Mouse (Mus musculus) stomach, embryonic 15.5 days (tissue): ENCODE results near the gene Pzp. TPM values are rescaled to one million over a fixed set of nuclear protein-coding genes. Genes with fewer than 3 reads are reported as not detected.

Source experiments
- ATAC-seq: fragments of 200-750 bp; cut with Nextera tagmentation; 2 replicates; pipeline ENCODE4 v1.8.0; 2017; ENCODE audit warnings: low read depth, moderate number of reproducible peaks, moderate TSS enrichment; ENCODE audit not compliant: insufficient read depth, low FRiP score
- H3K27ac ChIP-seq: fragments of 300-500 bp; sonication (generic); 2 replicates; pipeline ENCODE4 v1.5.1; 2015; ENCODE audit warnings: mild to moderate bottlenecking, inconsistent platforms
- H3K27me3 ChIP-seq: fragments of 300-500 bp; sonication (generic); replicated peaks from 2 replicates; pipeline ENCODE4 v1.6.1; 2015; ENCODE audit warnings: inconsistent platforms
- H3K36me3 ChIP-seq: fragments of 300-500 bp; sonication (generic); 2 replicates; pipeline ENCODE4 v1.6.1; 2015; ENCODE audit warnings: inconsistent platforms
- H3K4me1 ChIP-seq: fragments of 300-500 bp; sonication (generic); 2 replicates; pipeline ENCODE4 v1.6.1; 2015; ENCODE audit warnings: inconsistent platforms
- H3K4me2 ChIP-seq: fragments of 300-500 bp; sonication (generic); 2 replicates; pipeline ENCODE4 v1.6.1; 2015; ENCODE audit warnings: mild to moderate bottlenecking, inconsistent platforms
- H3K4me3 ChIP-seq: fragments of 300-500 bp; sonication (generic); replicated peaks from 2 replicates; pipeline ENCODE4 v1.5.1; 2015; ENCODE audit warnings: inconsistent platforms
- H3K9ac ChIP-seq: fragments of 300-500 bp; sonication (generic); 2 replicates; pipeline ENCODE4 v1.6.1; 2015; ENCODE audit warnings: inconsistent platforms
- H3K9me3 ChIP-seq: fragments of 300-500 bp; sonication (generic); 2 replicates; pipeline ENCODE4 v1.6.1; 2016; ENCODE audit warnings: inconsistent platforms
- WGBS: fragments of 180-500 bp; shearing (Covaris S2); methylation state at CpG from one replicate; pipeline ENCODE4 v1.1.7; 2015; 5-methylcytosine and 5-hydroxymethylcytosine counted together
- polyA plus RNA-seq: library from polyadenylated mRNA; unstranded; fragments of >200 nt; fragmentation: Nextera tagmentation; extraction: Ambion mirVana; gene quantifications from 2 replicates; pipeline ENCODE4 v1.2.1, GENCODE M21; 2015

The Pzp gene
- polyA plus RNA-seq, result 3.4 and 10.6 TPM in 2 replicates

GRCm38 (mm10) chr6:128526601-128527000 lies at the start of gene Pzp:
Gene Pzp, minus strand, starts transcription at chr6:128526720.
- whole genome bisulfite sequencing, result 73% methylated on average over 4 of the region's 4 CpGs
- no peaks in the 10 kb centered on the region for H3K4me1 ChIP-seq
- H3K27me3 ChIP-seq, result no peaks in the 10 kb centered on the region
- H3K9me3 ChIP-seq, result no peaks in the 10 kb centered on the region
- no peak within 1 kb of the TSS for H3K27ac ChIP-seq
- ATAC-seq, result no peak
- no peak within 1 kb of the TSS for H3K9ac ChIP-seq
- no peak within 1 kb of the TSS for H3K4me3 ChIP-seq
- no peak within 1 kb of the TSS for H3K4me2 ChIP-seq
- no peaks in the 10 kb centered on the region for H3K36me3 ChIP-seq

DNA sequence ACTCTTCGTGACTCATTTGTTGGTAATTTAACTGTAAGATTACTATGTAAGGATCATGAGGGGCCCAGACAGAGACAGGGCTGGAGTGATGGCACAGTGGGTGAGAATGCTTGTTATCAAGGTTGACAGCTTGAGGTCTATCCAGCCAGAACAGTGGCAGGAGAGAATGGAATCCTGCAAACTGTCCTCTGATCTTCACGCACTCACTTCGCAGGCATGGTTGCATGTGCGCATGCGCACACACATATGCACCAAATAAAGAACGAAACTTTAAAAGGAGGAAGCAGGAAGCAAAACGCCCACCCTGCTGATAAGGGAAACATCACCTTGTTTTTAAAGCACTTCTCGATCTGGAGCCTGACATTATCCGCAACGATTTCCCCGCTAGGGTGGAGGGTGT lies 40.1 kb upstream of the Pzp start:
- WGBS, result 92% methylated on average over 11 of the region's 11 CpGs
- H3K9ac ChIP-seq, result no peak overlapping the region
- H3K9me3 ChIP-seq, result no peaks in the 10 kb centered on the region
- no peak overlapping the region for H3K4me2 ChIP-seq
- H3K4me1 ChIP-seq, result no peaks in the 10 kb centered on the region
- H3K27ac ChIP-seq, result no peak overlapping the region
- ATAC-seq, result no peak
- H3K27me3 ChIP-seq, result no peaks in the 10 kb centered on the region
- no peak overlapping the region for H3K4me3 ChIP-seq
- H3K36me3 ChIP-seq, result no peaks in the 10 kb centered on the region

- Histone ChIP-seq H3K36me3 (no peaks in the 10 kb centered on the region), H3K4me2 (no peak overlapping the region), H3K27me3 (no peaks in the 10 kb centered on the region), H3K9me3 (no peaks in the 10 kb centered on the region), H3K4me3 (no peak overlapping the region), H3K27ac (no peak overlapping the region), H3K4me1 (no peaks in the 10 kb centered on the region), H3K9ac (no peak overlapping the region)
- ATAC-seq, result no peak
- whole genome bisulfite sequencing, result 83% methylated on average over 7 of the region's 7 CpGs
Observed at GRCm38 (mm10) chr6:128554049-128554448, 27.5 kb upstream of the Pzp start.

DNA sequence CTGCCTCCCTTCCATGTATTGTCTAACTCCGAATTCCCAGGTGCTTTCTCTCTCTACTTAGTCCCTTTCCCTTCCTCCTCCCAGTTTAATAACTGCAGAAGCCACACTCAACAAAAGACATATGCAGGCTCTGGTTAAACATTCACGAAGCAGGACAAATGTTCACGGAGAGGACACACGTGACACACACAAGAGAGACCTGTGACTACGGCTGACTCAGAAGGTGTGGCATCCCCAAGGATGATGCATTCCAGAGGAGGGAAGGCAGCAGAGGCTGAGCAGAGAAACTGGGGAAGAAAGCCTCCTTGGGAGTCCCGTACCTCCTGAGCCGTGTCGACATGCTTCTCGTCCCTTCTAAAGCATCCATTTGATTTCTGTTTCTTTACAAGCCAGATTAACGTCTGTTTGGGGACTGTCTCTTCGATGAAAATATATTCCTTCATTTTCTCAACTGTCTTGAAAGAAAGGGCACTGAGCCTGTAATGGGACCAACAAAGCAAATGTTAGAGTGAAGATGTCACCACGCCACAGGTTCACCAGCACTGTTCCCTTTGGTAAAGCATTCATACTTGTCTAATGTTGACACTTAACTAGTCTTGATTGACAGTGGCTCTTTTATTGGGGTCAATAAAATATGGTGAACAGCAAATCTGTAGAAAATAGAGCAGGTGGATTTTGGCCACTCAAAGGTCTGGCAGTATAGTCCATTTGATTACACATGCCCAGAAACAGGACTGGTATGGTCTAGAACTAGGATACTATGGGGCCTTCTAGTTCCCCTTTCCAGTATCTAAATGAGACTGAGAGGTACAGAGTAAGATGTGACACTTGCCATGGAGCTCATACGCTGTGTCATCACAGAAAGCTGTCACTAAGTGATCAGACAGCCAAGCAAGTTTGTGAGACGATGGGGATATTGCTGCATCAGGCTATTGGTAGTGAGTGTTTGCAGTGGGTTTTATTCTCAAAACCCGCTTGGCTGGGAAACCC lies 23.2 kb upstream of the Pzp start:
- H3K4me1 ChIP-seq, result no peaks in the 10 kb centered on the region
- no peaks in the 10 kb centered on the region for H3K36me3 ChIP-seq
- no peaks in the 10 kb centered on the region for H3K9me3 ChIP-seq
- peak overlapping the region; percentile 48; the same call in 1 of the 2 replicates for H3K27ac ChIP-seq
- no peak overlapping the region for H3K9ac ChIP-seq
- no peak overlapping the region for H3K4me2 ChIP-seq
- H3K27me3 ChIP-seq, result no peaks in the 10 kb centered on the region
- 66% methylated on average over 15 of the region's 15 CpGs for WGBS
- ATAC-seq, result peak; percentile 75; the same call in 1 of the 2 replicates
- no peak overlapping the region for H3K4me3 ChIP-seq

GRCm38 (mm10) chr6:128548532-128548931 lies 22.0 kb upstream of the Pzp start:
- Histone ChIP-seq H3K27me3 (no peaks in the 10 kb centered on the region), H3K9ac (no peak overlapping the region), H3K4me3 (no peak overlapping the region), H3K4me1 (no peaks in the 10 kb centered on the region), H3K9me3 (no peaks in the 10 kb centered on the region), H3K4me2 (no peak overlapping the region), H3K36me3 (no peaks in the 10 kb centered on the region), H3K27ac (no peak overlapping the region)
- no peak for ATAC-seq
- WGBS, result 82% methylated on average over 10 of the region's 10 CpGs

DNA sequence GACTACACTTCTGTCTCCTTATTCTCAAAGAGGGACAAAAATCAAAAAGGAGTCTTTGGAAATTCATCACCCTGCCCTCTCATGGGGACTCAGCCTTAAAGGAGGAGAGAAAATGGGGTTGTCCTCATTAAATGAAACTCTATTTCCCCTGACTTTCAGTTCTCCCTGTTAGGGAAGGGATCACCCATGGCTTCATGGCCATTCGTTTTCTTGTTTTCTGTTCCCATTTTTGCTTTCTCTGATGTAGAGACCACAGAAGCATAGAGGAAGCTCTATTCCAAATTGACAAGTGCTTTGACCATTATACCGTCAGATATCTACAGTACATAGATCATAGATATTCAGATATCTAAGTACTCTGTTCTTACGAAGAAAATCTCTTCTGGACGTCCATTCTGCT lies 18.9 kb upstream of the Pzp start:
- 86% methylated on average over 4 of the region's 4 CpGs for WGBS
- Histone ChIP-seq H3K4me2 (no peak overlapping the region), H3K36me3 (no peaks in the 10 kb centered on the region), H3K9ac (no peak overlapping the region), H3K9me3 (no peaks in the 10 kb centered on the region), H3K27ac (no peak overlapping the region), H3K4me1 (no peaks in the 10 kb centered on the region), H3K4me3 (no peak overlapping the region), H3K27me3 (no peaks in the 10 kb centered on the region)
- no peak for ATAC-seq

DNA sequence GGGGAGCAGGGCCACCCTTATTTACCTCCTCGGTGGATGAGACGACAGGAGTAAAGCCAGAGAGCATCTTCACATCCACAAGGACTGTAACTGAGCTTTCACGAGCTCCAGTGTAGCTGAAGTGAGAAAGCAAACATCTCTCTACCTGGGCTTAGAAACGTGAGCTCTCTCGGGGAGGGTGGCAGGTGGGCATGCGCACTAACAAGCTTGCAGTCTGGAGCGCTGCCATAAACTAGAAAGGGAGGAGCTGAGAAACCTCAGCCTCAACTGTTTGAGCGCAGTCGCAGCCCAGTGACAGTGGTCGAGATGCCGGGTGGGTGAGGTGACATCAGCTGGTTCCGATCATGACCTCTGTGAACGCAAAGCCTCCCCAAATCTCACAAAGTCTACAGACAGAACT lies 16.7 kb upstream of the Pzp start:
- Histone ChIP-seq H3K9me3 (no peaks in the 10 kb centered on the region), H3K4me1 (no peaks in the 10 kb centered on the region), H3K4me3 (no peak overlapping the region), H3K4me2 (no peak overlapping the region), H3K27me3 (no peaks in the 10 kb centered on the region), H3K27ac (no peak overlapping the region), H3K36me3 (no peaks in the 10 kb centered on the region), H3K9ac (no peak overlapping the region)
- peak; percentile 39; the same call in 1 of the 2 replicates for ATAC-seq
- WGBS, result 56% methylated on average over 13 of the region's 13 CpGs

DNA sequence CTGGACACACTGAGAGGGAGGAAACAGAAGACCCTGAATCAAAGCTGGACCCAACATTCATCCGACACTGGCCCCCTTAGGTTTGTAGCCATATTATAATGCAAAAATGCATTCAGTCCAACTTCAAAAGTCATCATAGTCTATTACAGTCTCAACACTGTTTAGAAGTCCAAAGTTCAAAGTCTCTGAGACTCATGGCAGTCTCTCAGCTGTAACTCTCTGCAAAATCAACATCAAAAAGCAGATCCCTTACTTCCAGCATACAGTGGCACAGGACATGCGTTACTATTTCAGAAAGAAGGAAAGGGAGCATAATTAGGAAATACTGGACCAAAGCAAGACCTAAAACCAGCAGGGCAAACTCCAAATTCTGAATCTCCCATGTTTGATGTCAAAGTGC lies 8.7 kb upstream of the Pzp start:
- no peak overlapping the region for H3K4me2 ChIP-seq
- WGBS, result 85% methylated on average over 2 of the region's 2 CpGs
- H3K27ac ChIP-seq, result no peak overlapping the region
- H3K36me3 ChIP-seq, result no peaks in the 10 kb centered on the region
- H3K27me3 ChIP-seq, result no peaks in the 10 kb centered on the region
- H3K9me3 ChIP-seq, result no peaks in the 10 kb centered on the region
- no peak for ATAC-seq
- H3K4me1 ChIP-seq, result no peaks in the 10 kb centered on the region
- H3K9ac ChIP-seq, result no peak overlapping the region
- H3K4me3 ChIP-seq, result no peak overlapping the region

- Histone ChIP-seq H3K27me3 (no peaks in the 10 kb centered on the region), H3K4me1 (no peaks in the 10 kb centered on the region), H3K4me3 (no peak overlapping the region), H3K4me2 (no peak overlapping the region), H3K36me3 (no peaks in the 10 kb centered on the region), H3K27ac (no peak overlapping the region), H3K9me3 (no peaks in the 10 kb centered on the region), H3K9ac (no peak overlapping the region)
- WGBS, result 78% methylated on average over 6 of the region's 6 CpGs
- no peak for ATAC-seq
Observed at GRCm38 (mm10) chr6:128533296-128533695, 6.8 kb upstream of the Pzp start.

DNA sequence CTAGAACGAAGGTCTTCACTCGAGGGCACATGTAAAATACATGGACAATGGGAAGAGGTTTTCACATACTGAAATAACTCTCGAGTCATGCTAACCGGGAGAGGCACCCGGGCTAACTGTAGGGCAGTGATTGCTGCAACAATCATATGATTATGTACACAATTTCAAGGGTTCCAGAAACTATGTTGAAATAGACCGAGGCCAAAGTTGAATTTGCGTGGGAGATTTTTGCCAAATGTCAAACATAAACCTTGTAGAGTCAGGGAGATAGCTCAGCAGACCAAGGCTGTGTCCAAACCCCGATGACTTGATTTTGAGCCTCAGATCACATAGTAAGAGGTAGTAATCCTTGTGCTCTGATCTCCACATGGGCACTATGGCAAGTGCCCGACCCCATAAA lies 6.2 kb upstream of the Pzp start:
- Histone ChIP-seq H3K9ac (no peak overlapping the region), H3K27ac (no peak overlapping the region), H3K27me3 (no peaks in the 10 kb centered on the region), H3K4me1 (no peaks in the 10 kb centered on the region), H3K4me2 (no peak overlapping the region), H3K9me3 (no peaks in the 10 kb centered on the region), H3K36me3 (no peaks in the 10 kb centered on the region), H3K4me3 (no peak overlapping the region)
- ATAC-seq, result no peak
- WGBS, result 78% methylated on average over 9 of the region's 9 CpGs

- H3K4me1 ChIP-seq, result no peaks in the 10 kb centered on the region
- H3K4me3 ChIP-seq, result no peak overlapping the region
- no peaks in the 10 kb centered on the region for H3K27me3 ChIP-seq
- ATAC-seq, result no peak
- 49% methylated on average over 4 of the region's 4 CpGs for WGBS
- H3K9me3 ChIP-seq, result no peaks in the 10 kb centered on the region
- H3K4me2 ChIP-seq, result no peak overlapping the region
- H3K9ac ChIP-seq, result no peak overlapping the region
- no peaks in the 10 kb centered on the region for H3K36me3 ChIP-seq
- no peak overlapping the region for H3K27ac ChIP-seq
Observed at GRCm38 (mm10) chr6:128528491-128528890, 2.0 kb upstream of the Pzp start.

GRCm38 (mm10) chr6:128527110-128527509 lies 590 bp upstream of the Pzp start:
- WGBS, result 62% methylated on average over 1 of the region's 1 CpGs
- H3K4me1 ChIP-seq, result no peaks in the 10 kb centered on the region
- ATAC-seq, result no peak

More at GRCm38 (mm10) chr6:128527110-128527509, 590 bp upstream of the Pzp start:
- no peak overlapping the region for H3K4me3 ChIP-seq
- no peaks in the 10 kb centered on the region for H3K27me3 ChIP-seq
- no peaks in the 10 kb centered on the region for H3K36me3 ChIP-seq
- no peaks in the 10 kb centered on the region for H3K9me3 ChIP-seq
- H3K9ac ChIP-seq, result no peak overlapping the region
- no peak overlapping the region for H3K4me2 ChIP-seq
- H3K27ac ChIP-seq, result no peak overlapping the region
